Mouse (Mus musculus): ENCODE measurements at regions not wholly inside any gene's neighbourhood (a gene's known extent, or its start where the extent isn't known, plus 50 kb on each side); places are given as distances from the start of the nearest gene placed in this dataset.

- Histone ChIP-seq H3K4me2 (replicated peaks) (no peak overlapping the region), H3K27ac (no peak overlapping the region), H3K4me1 (peaks cover 12% of the 10 kb centered on the region; the same call in 1 of the 2 replicates), H3K9ac (no peak overlapping the region), H3K36me3 (no peaks in the 10 kb centered on the region), H3K27me3 (no peaks in the 10 kb centered on the region), H3K4me3 (no peak overlapping the region), H3K9me3 (no peaks in the 10 kb centered on the region)
- 56% methylated on average over 7 of the region's 7 CpGs for WGBS
- peak; percentile 64; the same call in 1 of the 2 replicates for ATAC-seq (ENCODE audit: insufficient number of reproducible peaks, insufficient read depth, low FRiP score, low TSS enrichment)
These were observed 528.8 kb upstream of the Mgmt start for GRCm38 (mm10) chr7:136365318-136366211.

GRCm38 (mm10) chr7:136377259-136377658 is 517.2 kb upstream of the Mgmt start:
- WGBS = 78% methylated on average over 3 of the region's 3 CpGs
- no peaks in the 10 kb centered on the region for H3K27me3 ChIP-seq
- ATAC-seq (ENCODE audit: insufficient number of reproducible peaks, insufficient read depth, low FRiP score, low TSS enrichment) = no peak
- peak overlapping the region; percentile 60; the same call in 1 of the 2 replicates for H3K27ac ChIP-seq
- no peak overlapping the region for H3K9ac ChIP-seq
- no peak overlapping the region for H3K4me2 ChIP-seq (replicated peaks)
- peaks cover 14% of the 10 kb centered on the region; the same call in 1 of the 2 replicates for H3K4me1 ChIP-seq
- H3K4me3 ChIP-seq = no peak overlapping the region
- no peaks in the 10 kb centered on the region for H3K36me3 ChIP-seq
- H3K9me3 ChIP-seq = no peaks in the 10 kb centered on the region

GRCm38 (mm10) chr7:136377742-136378141 is 516.7 kb upstream of the Mgmt start:
- 61% methylated on average over 8 of the region's 8 CpGs for WGBS

GRCm38 (mm10) chr7:136378321-136378720 is 516.1 kb upstream of the Mgmt start:
- Histone ChIP-seq H3K4me3 (no peak overlapping the region), H3K27ac (0 out of 2 replicates have a peak overlapping the region, but pooled peaks have one; percentile 60), H3K36me3 (no peaks in the 10 kb centered on the region), H3K9ac (no peak overlapping the region), H3K4me2 (replicated peaks) (no peak overlapping the region), H3K27me3 (no peaks in the 10 kb centered on the region), H3K9me3 (no peaks in the 10 kb centered on the region), H3K4me1 (peaks cover 14% of the 10 kb centered on the region; the same call in 1 of the 2 replicates)
- ATAC-seq (ENCODE audit: insufficient number of reproducible peaks, insufficient read depth, low FRiP score, low TSS enrichment) = no peak
- WGBS = 48% methylated on average over 4 of the region's 4 CpGs

More at GRCm38 (mm10) chr7:136377742-136378141, 516.7 kb upstream of the Mgmt start:
- Histone ChIP-seq H3K9ac (no peak overlapping the region), H3K4me1 (peaks cover 14% of the 10 kb centered on the region; the same call in 1 of the 2 replicates), H3K36me3 (no peaks in the 10 kb centered on the region), H3K4me2 (replicated peaks) (no peak overlapping the region), H3K27ac (peak overlapping the region; percentile 60; the same call in 1 of the 2 replicates), H3K4me3 (no peak overlapping the region), H3K9me3 (no peaks in the 10 kb centered on the region), H3K27me3 (no peaks in the 10 kb centered on the region)
- no peak for ATAC-seq (ENCODE audit: insufficient number of reproducible peaks, insufficient read depth, low FRiP score, low TSS enrichment)

GRCm38 (mm10) chr7:136379319-136379718 is 515.1 kb upstream of the Mgmt start:
- Histone ChIP-seq H3K27me3 (no peaks in the 10 kb centered on the region), H3K36me3 (no peaks in the 10 kb centered on the region), H3K9ac (no peak overlapping the region), H3K9me3 (no peaks in the 10 kb centered on the region), H3K4me1 (peaks cover 14% of the 10 kb centered on the region; the same call in 1 of the 2 replicates), H3K4me2 (replicated peaks) (no peak overlapping the region), H3K27ac (peak overlapping the region; percentile 12; the same call in 1 of the 2 replicates), H3K4me3 (no peak overlapping the region)
- no peak for ATAC-seq (ENCODE audit: insufficient number of reproducible peaks, insufficient read depth, low FRiP score, low TSS enrichment)
- 56% methylated on average over 7 of the region's 7 CpGs for WGBS

- Histone ChIP-seq H3K36me3 (no peaks in the 10 kb centered on the region), H3K9ac (no peak overlapping the region), H3K4me2 (replicated peaks) (no peak overlapping the region), H3K27me3 (no peaks in the 10 kb centered on the region), H3K4me3 (no peak overlapping the region), H3K27ac (no peak overlapping the region), H3K9me3 (no peaks in the 10 kb centered on the region), H3K4me1 (peaks cover 14% of the 10 kb centered on the region; the same call in 1 of the 2 replicates)
- no peak for ATAC-seq (ENCODE audit: insufficient number of reproducible peaks, insufficient read depth, low FRiP score, low TSS enrichment)
- 31% methylated on average over 3 of the region's 3 CpGs for WGBS
These were observed 514.7 kb upstream of the Mgmt start for GRCm38 (mm10) chr7:136379741-136380140.

GRCm38 (mm10) chr7:136383296-136383695 is 511.1 kb upstream of the Mgmt start:
- Histone ChIP-seq H3K9ac (no peak overlapping the region), H3K4me2 (replicated peaks) (no peak overlapping the region), H3K4me1 (peaks cover 8% of the 10 kb centered on the region; the same call in 1 of the 2 replicates), H3K9me3 (no peaks in the 10 kb centered on the region), H3K4me3 (no peak overlapping the region), H3K27me3 (no peaks in the 10 kb centered on the region), H3K27ac (no peak overlapping the region), H3K36me3 (no peaks in the 10 kb centered on the region)
- ATAC-seq (ENCODE audit: insufficient number of reproducible peaks, insufficient read depth, low FRiP score, low TSS enrichment) = no peak
- WGBS = 67% methylated on average over 2 of the region's 2 CpGs

- no peak for ATAC-seq (ENCODE audit: insufficient number of reproducible peaks, insufficient read depth, low FRiP score, low TSS enrichment)
- WGBS = 91% methylated on average over 4 of the region's 4 CpGs
- H3K4me1 ChIP-seq = 0 out of 2 replicates have a peak, but pooled peaks cover 3% of the 10 kb centered on the region
- no peak overlapping the region for H3K9ac ChIP-seq
- H3K27me3 ChIP-seq = no peaks in the 10 kb centered on the region
- no peak overlapping the region for H3K4me3 ChIP-seq
- no peaks in the 10 kb centered on the region for H3K36me3 ChIP-seq
- H3K27ac ChIP-seq = no peak overlapping the region
- H3K9me3 ChIP-seq = no peaks in the 10 kb centered on the region
- no peak overlapping the region for H3K4me2 ChIP-seq (replicated peaks)
These were observed 506.7 kb upstream of the Mgmt start for GRCm38 (mm10) chr7:136387736-136388135.

- ATAC-seq (ENCODE audit: insufficient number of reproducible peaks, insufficient read depth, low FRiP score, low TSS enrichment) = no peak
- no peaks in the 10 kb centered on the region for H3K9me3 ChIP-seq
- H3K9ac ChIP-seq = no peak overlapping the region
- H3K27ac ChIP-seq = no peak overlapping the region
- H3K4me3 ChIP-seq = no peak overlapping the region
- WGBS = 41% methylated on average over 8 of the region's 8 CpGs
- no peaks in the 10 kb centered on the region for H3K27me3 ChIP-seq
- H3K4me1 ChIP-seq = 0 out of 2 replicates have a peak, but pooled peaks cover 3% of the 10 kb centered on the region
- no peaks in the 10 kb centered on the region for H3K36me3 ChIP-seq
- H3K4me2 ChIP-seq (replicated peaks) = no peak overlapping the region
These were observed 504.3 kb upstream of the Mgmt start for GRCm38 (mm10) chr7:136390066-136390465.

- no peak for ATAC-seq (ENCODE audit: insufficient number of reproducible peaks, insufficient read depth, low FRiP score, low TSS enrichment)
- Histone ChIP-seq H3K9ac (no peak overlapping the region), H3K4me1 (0 out of 2 replicates have a peak, but pooled peaks cover 3% of the 10 kb centered on the region), H3K36me3 (no peaks in the 10 kb centered on the region), H3K4me3 (no peak overlapping the region), H3K9me3 (no peaks in the 10 kb centered on the region), H3K4me2 (replicated peaks) (no peak overlapping the region), H3K27me3 (no peaks in the 10 kb centered on the region; the same call in 1 of the 2 replicates), H3K27ac (no peak overlapping the region)
- WGBS = 78% methylated on average over 6 of the region's 6 CpGs
These were observed 501.0 kb upstream of the Mgmt start for GRCm38 (mm10) chr7:136393454-136393853.

GRCm38 (mm10) chr7:136395838-136396237 is 498.6 kb upstream of the Mgmt start:
- Histone ChIP-seq H3K9me3 (no peaks in the 10 kb centered on the region), H3K27ac (no peak overlapping the region), H3K4me3 (no peak overlapping the region), H3K27me3 (no peaks in the 10 kb centered on the region; the same call in 1 of the 2 replicates), H3K36me3 (no peaks in the 10 kb centered on the region), H3K4me2 (replicated peaks) (no peak overlapping the region), H3K4me1 (no peaks in the 10 kb centered on the region), H3K9ac (no peak overlapping the region)
- no peak for ATAC-seq (ENCODE audit: insufficient number of reproducible peaks, insufficient read depth, low FRiP score, low TSS enrichment)
- 55% methylated on average over 2 of the region's 2 CpGs for WGBS

GRCm38 (mm10) chr7:136397101-136397500 is 497.3 kb upstream of the Mgmt start:
- ATAC-seq (ENCODE audit: insufficient number of reproducible peaks, insufficient read depth, low FRiP score, low TSS enrichment) = no peak
- H3K27ac ChIP-seq = no peak overlapping the region

More at GRCm38 (mm10) chr7:136397101-136397500, 497.3 kb upstream of the Mgmt start:
- no peak overlapping the region for H3K4me2 ChIP-seq (replicated peaks)
- WGBS = 84% methylated on average over 4 of the region's 4 CpGs
- H3K27me3 ChIP-seq = no peaks in the 10 kb centered on the region; the same call in 1 of the 2 replicates
- no peak overlapping the region for H3K4me3 ChIP-seq
- no peak overlapping the region for H3K9ac ChIP-seq
- no peaks in the 10 kb centered on the region for H3K4me1 ChIP-seq
- H3K9me3 ChIP-seq = no peaks in the 10 kb centered on the region
- no peaks in the 10 kb centered on the region for H3K36me3 ChIP-seq
